Mouse (Mus musculus) T-helper 17 cell (primary cell): ENCODE results near the gene Ctnna3.

Experiments
- in situ Hi-C, 2 experiments: fragments of 300-600 bp; cut with MboI, MseI; formaldehyde crosslinking; loops; 1 replicate in 1 of 2; 2 replicates in 1 of 2; pipeline ENCODE4 v1.15.1; 2025; ENCODE audit warnings: high pct_unique_total_duplicates in 2 of 2

Ctnna3 gene

DNA sequence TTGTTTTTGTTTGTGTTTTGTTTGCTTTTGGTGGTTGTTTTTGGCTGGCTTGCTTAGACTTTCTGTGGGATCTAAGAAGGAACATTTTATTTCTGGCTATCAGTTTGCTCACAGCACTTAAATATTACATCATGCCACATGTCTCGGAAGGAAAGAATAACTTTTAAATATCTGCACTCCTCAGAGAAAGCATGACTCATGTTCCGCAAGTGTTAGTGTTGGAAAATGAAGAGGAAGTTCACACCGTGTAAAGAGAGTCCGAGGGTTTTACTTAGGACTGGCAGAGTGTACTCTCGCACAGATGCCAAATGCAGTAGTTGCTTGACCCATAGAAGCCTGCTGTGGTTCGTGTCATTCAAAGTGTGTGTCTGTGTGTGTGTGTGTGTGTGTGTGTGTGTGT, 619.3 kb downstream of the Ctnna3 start:
- in situ Hi-C loops, result no loop called here

DNA sequence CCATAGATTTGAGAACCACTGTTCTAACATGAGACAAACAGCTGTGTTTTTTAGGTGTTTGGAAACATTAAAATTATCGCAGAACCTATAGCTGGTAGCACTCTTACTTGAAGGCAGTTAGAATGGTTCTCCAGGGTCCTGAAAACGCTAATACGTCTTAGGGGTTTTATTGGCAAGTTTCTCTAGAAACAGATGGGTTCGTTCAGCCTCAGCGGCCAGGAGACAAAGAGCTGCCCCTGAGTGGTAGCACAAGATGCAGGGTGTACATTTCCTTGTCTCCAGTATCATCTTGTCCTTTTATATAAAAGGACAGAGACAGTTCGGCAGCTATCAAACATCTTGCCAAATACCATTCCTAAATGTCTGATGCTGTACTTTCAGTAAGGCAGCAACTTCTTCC, 620.0 kb downstream of the Ctnna3 start:
- in situ Hi-C loops, result no loop called here

DNA sequence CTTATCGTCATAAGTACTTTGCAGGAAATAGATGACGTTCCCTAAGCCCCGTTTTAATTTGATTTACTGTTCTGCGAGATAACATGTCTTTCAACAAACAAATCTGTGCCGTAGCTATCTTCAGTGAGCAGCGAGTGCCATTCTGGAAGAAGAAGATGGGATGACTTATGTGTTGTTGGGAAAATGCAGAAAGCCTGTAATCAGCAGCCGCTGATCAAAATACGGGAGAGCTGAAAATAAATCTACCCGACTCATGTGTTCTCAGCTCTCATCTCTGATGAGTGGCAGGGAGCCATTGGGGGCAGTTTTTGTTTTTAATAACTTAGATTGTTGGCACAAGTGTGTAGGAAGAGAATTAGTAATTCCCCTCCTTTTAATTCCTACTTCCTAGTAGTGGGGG, 633.8 kb downstream of the Ctnna3 start:
- in situ Hi-C loops, result no loop called here

- in situ Hi-C loops, result no loop called here
Measured at GRCm38 (mm10) chr10:64075944-64076343, 646.0 kb downstream of the Ctnna3 start.

- in situ Hi-C loops, result no loop called here
Measured at GRCm38 (mm10) chr10:64076410-64077052, 646.6 kb downstream of the Ctnna3 start.

GRCm38 (mm10) chr10:64082345-64082744, 652.4 kb downstream of the Ctnna3 start:
- in situ Hi-C loops, result loop anchor here in 1 of 2 experiments (10.0 kb wide), 1 partner anchor 498 kb away; no protein-coding TSS in a partner anchor

GRCm38 (mm10) chr10:64083813-64084212, 653.9 kb downstream of the Ctnna3 start:
- in situ Hi-C loops, result loop anchor here in 1 of 2 experiments (10.0 kb wide), 1 partner anchor 499 kb away; no protein-coding TSS in a partner anchor

DNA sequence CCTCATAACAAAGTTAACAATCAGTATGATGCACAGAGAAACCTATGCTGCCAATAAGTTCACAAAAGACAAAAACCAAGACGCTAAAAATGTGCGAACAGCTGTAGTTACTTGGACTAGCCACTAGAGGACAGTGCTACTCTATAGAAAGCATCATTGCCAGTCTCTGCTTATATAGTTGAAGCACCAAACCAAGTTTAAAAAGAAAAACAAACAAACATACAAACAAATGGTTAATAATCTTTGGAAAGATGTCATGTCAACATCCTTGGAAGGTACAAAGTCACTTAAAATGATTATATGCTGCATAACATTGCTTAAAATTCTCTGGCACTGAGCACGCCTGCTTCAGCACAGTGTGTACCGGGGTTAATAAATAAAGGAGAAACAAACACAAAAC, 654.6 kb downstream of the Ctnna3 start:
- in situ Hi-C loops, result loop anchor here in 1 of 2 experiments (10.0 kb wide), 1 partner anchor 500 kb away; no protein-coding TSS in a partner anchor

GRCm38 (mm10) chr10:64086183-64086566, 656.3 kb downstream of the Ctnna3 start:
- in situ Hi-C loops, result loop anchor here in 1 of 2 experiments (10.0 kb wide), 1 partner anchor 501 kb away; no protein-coding TSS in a partner anchor

DNA sequence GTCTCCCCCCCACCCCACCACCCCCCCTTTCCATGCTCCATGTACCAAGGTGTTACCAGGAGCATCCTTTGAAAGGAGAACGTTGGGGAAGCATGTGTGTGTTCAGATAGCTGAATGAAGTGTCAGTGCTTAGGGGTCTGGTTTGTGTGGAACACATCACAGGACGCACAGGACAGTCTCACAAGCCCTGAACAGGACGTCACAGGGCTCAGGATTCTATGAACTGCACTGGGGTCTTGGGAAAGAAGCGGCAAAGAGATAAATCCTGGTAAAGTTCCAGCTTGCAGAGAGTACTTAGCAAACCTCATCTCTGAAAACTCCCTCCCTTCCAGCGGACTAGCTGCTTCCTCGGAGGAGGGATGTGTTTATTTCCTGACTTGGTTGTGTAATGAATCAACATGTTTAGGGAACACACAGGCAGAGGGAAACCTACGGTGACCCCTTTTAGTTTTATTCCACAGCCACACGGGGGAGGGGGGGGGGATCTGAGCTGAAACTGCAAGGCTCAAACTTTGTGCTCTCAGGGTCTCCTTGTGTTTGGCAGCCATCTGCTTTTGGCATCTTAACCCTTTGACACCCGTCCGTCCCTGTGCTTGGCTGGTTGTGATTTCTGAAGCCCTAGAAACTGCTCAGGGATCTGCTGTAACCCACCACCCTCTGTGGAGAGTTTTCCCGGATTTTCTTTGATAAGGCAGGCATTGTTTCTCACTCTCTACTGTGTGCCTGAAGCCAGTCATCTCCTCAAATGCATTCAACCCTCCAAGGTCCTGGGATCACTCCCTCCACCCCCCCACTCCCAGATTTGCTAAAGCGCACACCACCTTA, 656.9 kb downstream of the Ctnna3 start:
- in situ Hi-C loops, result loop anchor here in 1 of 2 experiments (10.0 kb wide), 1 partner anchor 502 kb away; no protein-coding TSS in a partner anchor

DNA sequence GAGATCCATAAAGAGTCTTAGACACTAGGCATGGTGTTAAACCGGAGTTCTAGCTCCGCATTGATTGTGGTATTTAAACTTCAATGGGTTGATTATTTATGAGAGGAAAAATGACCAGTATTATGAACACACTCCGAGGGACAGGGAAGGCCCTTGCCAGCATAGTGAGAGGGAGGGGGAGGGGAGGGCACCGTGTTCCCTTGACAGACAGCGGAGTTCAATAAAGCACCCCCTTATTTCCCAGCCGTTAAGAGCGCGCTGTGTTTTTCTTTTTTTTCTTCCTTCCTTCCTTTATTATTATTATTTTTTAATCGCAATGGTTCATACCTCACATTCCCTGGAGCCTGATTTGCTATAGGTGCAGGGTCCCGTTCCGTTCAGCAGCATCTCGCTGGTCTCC, 657.6 kb downstream of the Ctnna3 start:
- in situ Hi-C loops, result loop anchor here in 1 of 2 experiments (10.0 kb wide), 1 partner anchor 503 kb away; no protein-coding TSS in a partner anchor

DNA sequence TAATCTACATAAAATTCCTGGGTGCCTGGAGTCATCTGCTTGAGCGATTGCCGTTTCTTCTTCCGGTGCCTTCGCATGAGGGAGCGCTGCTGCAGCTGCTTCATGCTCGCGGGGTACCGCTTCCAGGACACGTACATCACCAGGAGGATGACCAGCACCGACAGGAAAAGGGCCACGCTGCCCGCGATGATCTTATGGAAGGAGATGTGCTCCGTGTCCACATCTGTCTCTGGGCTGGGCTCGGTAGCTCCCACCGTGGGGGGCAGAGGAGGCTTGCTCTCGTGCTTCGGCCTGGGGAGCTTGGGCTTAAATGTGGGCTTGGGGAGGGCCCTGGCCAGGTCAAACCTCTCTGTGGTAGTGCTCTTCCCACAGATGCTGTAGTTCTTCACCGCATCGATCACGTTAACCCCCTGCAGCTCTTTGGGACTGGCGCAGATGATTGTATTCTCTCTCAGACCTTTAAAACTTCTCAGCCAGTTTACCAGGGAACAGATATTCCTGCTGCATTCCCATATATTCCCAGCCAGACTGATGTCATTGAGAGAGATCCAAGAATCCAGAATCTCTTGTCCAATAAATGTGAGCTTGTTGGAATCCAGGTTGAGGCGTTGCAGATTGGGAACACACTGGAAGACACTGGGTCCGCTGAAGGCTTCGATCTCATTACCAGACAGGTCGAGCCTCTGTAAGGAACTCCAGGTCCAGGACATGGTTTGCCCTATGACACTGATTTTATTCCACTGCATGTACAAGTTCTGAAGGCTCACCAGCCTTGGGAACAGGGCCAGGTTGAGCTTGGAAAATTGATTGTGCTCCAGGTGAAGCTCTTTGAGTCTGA, 658.3 kb downstream of the Ctnna3 start:
- in situ Hi-C loops, result loop anchor here in 1 of 2 experiments (10.0 kb wide), 1 partner anchor 503 kb away; no protein-coding TSS in a partner anchor

- in situ Hi-C loops, result loop anchor here in 1 of 2 experiments (10.0 kb wide), 1 partner anchor 504 kb away; no protein-coding TSS in a partner anchor
Measured at GRCm38 (mm10) chr10:64088774-64089460, 659.0 kb downstream of the Ctnna3 start.

DNA sequence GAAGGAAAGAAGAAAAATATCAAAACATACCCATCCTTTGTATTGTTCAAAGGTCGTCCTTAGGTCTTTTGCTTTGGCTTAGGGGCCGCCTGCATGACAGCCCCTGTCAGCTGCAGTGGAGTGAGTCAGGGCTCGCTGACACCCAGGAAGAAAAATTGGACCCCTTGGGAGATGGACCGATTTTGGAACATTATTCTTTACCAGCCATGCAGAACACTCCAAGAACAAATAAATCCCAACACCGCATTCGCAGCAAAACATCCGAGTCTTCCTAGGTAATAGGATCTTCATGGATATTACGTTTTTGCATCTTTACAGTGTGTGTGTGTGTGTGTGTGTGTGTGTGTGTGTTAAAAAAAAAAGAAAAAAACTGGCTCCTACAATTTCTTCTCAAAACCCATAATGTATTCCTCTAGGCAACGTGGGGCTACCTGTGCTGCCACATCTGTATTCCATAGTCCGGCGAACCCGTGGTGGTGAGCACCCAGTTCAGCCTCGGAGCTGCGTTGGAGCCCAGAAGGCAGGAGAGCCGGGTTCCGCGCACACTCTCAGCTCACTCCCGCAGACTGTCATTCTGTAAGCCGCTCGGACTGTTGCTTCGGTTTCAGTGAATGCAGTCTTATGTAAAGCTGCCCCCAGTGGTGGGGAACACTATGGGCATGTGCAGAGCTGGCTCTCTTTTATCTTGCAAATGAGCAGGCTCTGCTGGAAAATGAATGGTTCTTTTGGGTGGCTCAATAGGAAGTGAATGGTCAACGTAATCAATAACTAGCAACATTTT, 660.0 kb downstream of the Ctnna3 start, which contains the start of gene Lrrtm3:
TSS of gene Lrrtm3 (minus strand) at position 598 of the 781 bp plus-strand sequence.
- in situ Hi-C loops, result loop anchor here in 1 of 2 experiments (10.0 kb wide), 1 partner anchor 505 kb away; no protein-coding TSS in a partner anchor

- in situ Hi-C loops, result no loop called here
Measured at GRCm38 (mm10) chr10:64096532-64096931, 666.6 kb downstream of the Ctnna3 start.

DNA sequence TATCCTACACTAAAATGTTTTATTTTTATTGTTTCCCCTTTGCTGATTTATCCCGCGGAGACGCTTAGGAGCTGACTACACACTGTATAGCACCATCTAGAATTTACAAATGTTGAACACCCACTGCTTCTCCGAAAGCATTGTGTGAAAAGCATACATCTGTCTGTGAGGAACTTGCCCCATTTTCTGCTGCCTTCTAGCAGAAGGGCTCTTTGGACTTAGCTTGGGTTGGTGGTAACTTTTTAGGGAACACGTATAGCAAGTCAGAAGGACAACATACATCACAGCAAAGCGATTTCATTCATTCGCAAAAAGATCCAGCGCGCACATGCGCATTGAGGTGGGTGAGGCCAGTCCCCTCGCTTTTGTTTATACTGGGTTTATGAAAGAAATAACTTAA, 685.3 kb downstream of the Ctnna3 start:
- in situ Hi-C loops, result no loop called here

- in situ Hi-C loops, result no loop called here
Measured at GRCm38 (mm10) chr10:64118833-64119232, 688.9 kb downstream of the Ctnna3 start.

DNA sequence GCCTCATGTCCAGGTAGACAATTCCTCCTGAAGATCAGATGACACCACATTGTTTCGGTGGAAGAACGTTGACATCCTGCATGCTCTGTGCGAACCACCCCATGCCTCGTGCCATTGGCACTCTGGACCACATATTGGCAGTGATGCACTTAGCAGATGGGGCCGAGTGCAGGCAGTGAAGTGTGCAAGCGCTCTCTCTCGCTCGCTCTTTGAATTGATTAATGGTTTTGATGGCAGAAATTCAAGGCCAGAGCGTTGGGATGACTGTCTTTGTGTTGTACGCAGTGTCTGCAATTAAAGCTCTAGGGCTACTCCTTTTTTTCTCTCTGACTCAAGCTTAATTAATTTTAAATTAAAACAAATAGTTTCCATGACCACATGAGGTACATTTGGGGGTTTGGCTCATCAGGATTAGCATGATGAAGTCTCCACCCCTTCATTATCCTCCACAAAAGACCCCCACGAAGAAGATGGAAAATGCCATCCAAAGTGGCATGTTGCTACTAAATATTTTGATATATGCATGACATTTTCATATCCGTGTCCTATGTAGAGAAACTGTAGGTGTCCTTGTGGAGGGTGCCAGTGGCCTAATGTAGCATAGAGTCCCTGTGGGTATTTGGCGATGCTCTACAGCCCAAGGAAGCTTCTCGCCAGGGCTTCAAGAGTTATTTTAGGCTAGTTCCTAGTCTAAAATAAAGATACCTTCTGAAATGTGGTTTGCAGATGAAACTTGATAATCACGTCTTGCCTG, 700.7 kb downstream of the Ctnna3 start:
- in situ Hi-C loops, result no loop called here

DNA sequence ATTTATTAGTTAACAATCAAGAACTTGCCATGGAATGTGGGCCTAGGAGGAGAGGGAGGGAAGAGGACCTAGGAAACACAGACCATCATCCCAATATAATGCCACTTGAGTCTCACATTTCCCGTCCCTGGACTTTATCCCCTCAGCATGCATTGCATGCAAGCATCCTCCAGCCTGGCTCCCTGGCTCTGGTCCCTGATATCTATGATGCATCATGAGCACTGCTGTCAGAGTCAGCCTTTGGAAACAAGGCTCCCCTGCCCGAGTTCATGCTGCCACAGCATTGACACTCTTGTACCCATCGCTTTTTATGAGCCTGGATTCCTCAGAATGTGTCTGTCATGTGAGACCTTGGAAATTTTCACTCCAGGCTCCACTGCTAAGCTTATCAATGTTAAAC, 703.6 kb downstream of the Ctnna3 start:
- in situ Hi-C loops, result no loop called here
